Mouse (Mus musculus) heart, embryonic 14.5 days (tissue): ENCODE results near the gene Stk32c. TPM values are rescaled to one million over a fixed set of nuclear protein-coding genes. Genes with fewer than 3 reads are reported as not detected.

Source experiments
- ATAC-seq: fragments of 200-750 bp; cut with Nextera tagmentation; 2 replicates; pipeline ENCODE4 v1.8.0; 2017; ENCODE audit warnings: low read depth, moderate TSS enrichment; ENCODE audit not compliant: insufficient number of reproducible peaks, insufficient read depth, low FRiP score
- H3K27ac ChIP-seq, 2 experiments: fragments of 200-500 bp in 1 of 2; fragments of 300-500 bp in 1 of 2; sonication (generic) in 1 of 2; replicated peaks in 1 of 2; 2 replicates each; pipeline ENCODE4 v1.5.1; 2012 to 2014; ENCODE audit warnings: low read depth in 2 of 2, low read length in 2 of 2, control low read depth in 1 of 2, mild to moderate bottlenecking in 1 of 2, mixed read lengths in 1 of 2; ENCODE audit not compliant: control insufficient read depth in 1 of 2, insufficient read depth in 1 of 2
- H3K27me3 ChIP-seq: fragments of 300-500 bp; sonication (generic); 2 replicates; pipeline ENCODE4 v1.6.1; 2014; ENCODE audit warnings: mild to moderate bottlenecking, low read length, control low read depth; ENCODE audit not compliant: control insufficient read depth, insufficient read depth
- H3K36me3 ChIP-seq: fragments of 300-500 bp; sonication (generic); 2 replicates; pipeline ENCODE4 v1.6.1; 2014; ENCODE audit warnings: mild to moderate bottlenecking, control low read depth, low read length, mixed read lengths; ENCODE audit not compliant: control insufficient read depth, insufficient read depth
- H3K4me1 ChIP-seq, 2 experiments: fragments of 200-500 bp in 1 of 2; fragments of 300-500 bp in 1 of 2; sonication (generic) in 1 of 2; 2 replicates each; pipeline ENCODE4 v1.6.1; 2012 to 2014; ENCODE audit warnings: low read length in 2 of 2, control low read depth in 1 of 2, mixed read lengths in 1 of 2; ENCODE audit not compliant: control insufficient read depth in 2 of 2, insufficient read depth in 2 of 2
- H3K4me2 ChIP-seq: fragments of 300-500 bp; sonication (generic); 2 replicates; pipeline ENCODE4 v1.6.1; 2014; ENCODE audit warnings: mild to moderate bottlenecking, low read length
- H3K4me3 ChIP-seq, 2 experiments: fragments of 200-500 bp in 1 of 2; fragments of 300-500 bp in 1 of 2; sonication (generic) in 1 of 2; 2 replicates each; pipeline ENCODE4 v1.5.1; 2012 to 2014; ENCODE audit warnings: low read length in 2 of 2, mild to moderate bottlenecking in 2 of 2, control low read depth in 1 of 2, low read depth in 1 of 2, moderate library complexity in 1 of 2; ENCODE audit not compliant: control insufficient read depth in 1 of 2, insufficient read depth in 1 of 2
- H3K9ac ChIP-seq: fragments of 300-500 bp; sonication (generic); 2 replicates; pipeline ENCODE4 v1.6.1; 2014; ENCODE audit warnings: mild to moderate bottlenecking, low read length
- H3K9me3 ChIP-seq: fragments of 300-500 bp; sonication (generic); 2 replicates; pipeline ENCODE4 v1.6.1; 2016; ENCODE audit warnings: low read length, control low read depth; ENCODE audit not compliant: control insufficient read depth
- WGBS: fragments of 180-500 bp; shearing (Covaris S2); extraction: QIAGEN DNeasy Blood & Tissue Kit; methylation state at CpG from one replicate; pipeline ENCODE4 v1.1.7; 2014; 5-methylcytosine and 5-hydroxymethylcytosine counted together
- polyA plus RNA-seq: library from polyadenylated mRNA; unstranded; fragments of >200 nt; fragmentation: Nextera tagmentation; extraction: Ambion mirVana; gene quantifications from 2 replicates; pipeline ENCODE4 v1.2.1, GENCODE M21; 2014

Gene Stk32c
- polyA plus RNA-seq, 1 experiment from 2014 or later, result not detected

GRCm38 (mm10) chr7:139184846-139185245, 28.3 kb downstream of the Stk32c start:
- H3K27ac ChIP-seq, result no peak overlapping the region
- ATAC-seq, result no peak
- WGBS, result 80% methylated on average over 7 of the region's 7 CpGs
- no peak overlapping the region for H3K4me3 ChIP-seq
- H3K4me2 ChIP-seq, result no peak overlapping the region
- H3K9me3 ChIP-seq, result no peaks in the 10 kb centered on the region
- peaks cover 42% of the 10 kb centered on the region for H3K27me3 ChIP-seq
- no peaks in the 10 kb centered on the region for H3K36me3 ChIP-seq
- H3K9ac ChIP-seq, result no peak overlapping the region
- peaks cover 4 to 8% of the 10 kb centered on the region in 2 experiments; a peak in 3 of 4 replicates for H3K4me1 ChIP-seq

GRCm38 (mm10) chr7:139184396-139184795, 28.7 kb downstream of the Stk32c start:
- Histone ChIP-seq H3K4me2 (no peak overlapping the region), H3K27ac (no peak overlapping the region), H3K9me3 (no peaks in the 10 kb centered on the region), H3K4me1 (peaks cover 4 to 8% of the 10 kb centered on the region in 2 experiments; a peak in 3 of 4 replicates), H3K27me3 (peaks cover 42% of the 10 kb centered on the region), H3K4me3 (no peak overlapping the region), H3K9ac (no peak overlapping the region), H3K36me3 (no peaks in the 10 kb centered on the region)
- no peak for ATAC-seq
- WGBS, result 68% methylated on average over 4 of the region's 4 CpGs

GRCm38 (mm10) chr7:139180058-139180457, 33.0 kb downstream of the Stk32c start:
- Histone ChIP-seq H3K36me3 (no peaks in the 10 kb centered on the region), H3K4me3 (no peak overlapping the region), H3K4me2 (no peak overlapping the region), H3K27ac (no peak overlapping the region), H3K9me3 (no peaks in the 10 kb centered on the region), H3K4me1 (no peaks in the 10 kb centered on the region), H3K27me3 (peaks cover 6% of the 10 kb centered on the region; the same call in 1 of the 2 replicates), H3K9ac (no peak overlapping the region)
- no peak for ATAC-seq
- WGBS, result 86% methylated on average over 3 of the region's 3 CpGs

GRCm38 (mm10) chr7:139179299-139179698, 33.8 kb downstream of the Stk32c start:
- 69% methylated on average over 5 of the region's 5 CpGs for whole genome bisulfite sequencing
- H3K4me1 ChIP-seq, result no peaks in the 10 kb centered on the region
- H3K27ac ChIP-seq, result no peak overlapping the region
- no peak overlapping the region for H3K4me2 ChIP-seq
- H3K36me3 ChIP-seq, result no peaks in the 10 kb centered on the region
- 0 out of 2 replicates have a peak, but pooled peaks cover 4% of the 10 kb centered on the region for H3K27me3 ChIP-seq
- H3K9ac ChIP-seq, result no peak overlapping the region
- H3K9me3 ChIP-seq, result no peaks in the 10 kb centered on the region
- ATAC-seq, result no peak
- H3K4me3 ChIP-seq, result no peak overlapping the region

GRCm38 (mm10) chr7:139169143-139169542, 44.0 kb downstream of the Stk32c start:
- WGBS, result 73% methylated on average over 4 of the region's 4 CpGs
- no peaks in the 10 kb centered on the region for H3K4me1 ChIP-seq
- H3K4me2 ChIP-seq, result no peak overlapping the region
- H3K27me3 ChIP-seq, result peaks cover 7% of the 10 kb centered on the region; the same call in 1 of the 2 replicates
- H3K9me3 ChIP-seq, result peaks cover 11% of the 10 kb centered on the region
- no peaks in the 10 kb centered on the region for H3K36me3 ChIP-seq
- H3K4me3 ChIP-seq, result no peak overlapping the region
- H3K9ac ChIP-seq, result no peak overlapping the region
- no peak for ATAC-seq
- no peak overlapping the region for H3K27ac ChIP-seq

GRCm38 (mm10) chr7:139164410-139164809, 48.7 kb downstream of the Stk32c start:
- H3K9me3 ChIP-seq, result peaks cover 11% of the 10 kb centered on the region
- H3K36me3 ChIP-seq, result no peaks in the 10 kb centered on the region
- H3K27ac ChIP-seq, result no peak overlapping the region
- no peak for ATAC-seq
- 57% methylated on average over 5 of the region's 5 CpGs for WGBS
- H3K4me2 ChIP-seq, result no peak overlapping the region
- no peak overlapping the region for H3K9ac ChIP-seq
- H3K4me3 ChIP-seq, result no peak overlapping the region
- H3K27me3 ChIP-seq, result no peaks in the 10 kb centered on the region
- H3K4me1 ChIP-seq, result no peaks in the 10 kb centered on the region

- 73% methylated on average over 5 of the region's 5 CpGs for WGBS
- no peaks in the 10 kb centered on the region for H3K4me1 ChIP-seq
- ATAC-seq, result no peak
- H3K27me3 ChIP-seq, result 0 out of 2 replicates have a peak, but pooled peaks cover 13% of the 10 kb centered on the region
- no peaks in the 10 kb centered on the region for H3K36me3 ChIP-seq
- H3K9ac ChIP-seq, result no peak overlapping the region
- no peaks in the 10 kb centered on the region for H3K9me3 ChIP-seq
- no peak overlapping the region for H3K4me3 ChIP-seq
- no peak overlapping the region for H3K4me2 ChIP-seq
- H3K27ac ChIP-seq, result no peak overlapping the region
Observed at GRCm38 (mm10) chr7:139158956-139159355, 54.2 kb downstream of the Stk32c start.

GRCm38 (mm10) chr7:139158549-139158948, 54.6 kb downstream of the Stk32c start:
- H3K4me3 ChIP-seq, result no peak overlapping the region
- no peak for ATAC-seq
- WGBS, result 59% methylated on average over 7 of the region's 7 CpGs
- H3K36me3 ChIP-seq, result no peaks in the 10 kb centered on the region
- H3K9me3 ChIP-seq, result no peaks in the 10 kb centered on the region
- no peak overlapping the region for H3K4me2 ChIP-seq
- 0 out of 2 replicates have a peak, but pooled peaks cover 15% of the 10 kb centered on the region for H3K27me3 ChIP-seq
- no peaks in the 10 kb centered on the region for H3K4me1 ChIP-seq
- H3K27ac ChIP-seq, result no peak overlapping the region
- H3K9ac ChIP-seq, result no peak overlapping the region
